Mouse (Mus musculus) thymus, postnatal 14 days (tissue): ENCODE results near the gene Gm9817.
"Not testable (repeated sequence)": the region's sequence is repeated elsewhere in the genome, so short reads cannot be mapped to it uniquely, and the experiment has no call there.

Experiments used
- DNase-seq: peaks from one replicate; pipeline ENCODE4 v3.0.0; 2021

Gm9817 gene

DNA sequence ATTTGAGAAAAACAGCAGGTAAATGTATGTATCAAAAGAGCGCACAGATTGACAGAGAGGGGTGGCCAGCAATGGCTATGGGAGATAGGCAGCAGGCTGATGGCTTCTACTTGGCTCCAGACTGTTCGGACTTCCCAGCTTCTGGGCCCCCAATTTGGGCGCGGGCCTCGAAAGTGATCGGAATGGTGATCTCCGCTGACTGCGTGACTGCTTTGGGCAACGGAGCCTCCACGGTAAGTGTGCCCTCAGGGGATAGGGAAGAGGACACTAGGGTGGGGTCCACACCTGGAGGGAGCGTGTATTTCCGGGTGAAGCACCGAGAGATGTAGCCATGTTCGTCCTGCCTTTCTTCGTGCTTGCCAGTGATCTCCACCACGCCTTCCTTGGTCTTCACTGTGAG lies at the start of gene Gm9817:
TSS of gene Gm9817 (plus strand) at position 301 of the 400 bp plus-strand sequence.
- DNase-seq: not testable (repeated sequence)

DNA sequence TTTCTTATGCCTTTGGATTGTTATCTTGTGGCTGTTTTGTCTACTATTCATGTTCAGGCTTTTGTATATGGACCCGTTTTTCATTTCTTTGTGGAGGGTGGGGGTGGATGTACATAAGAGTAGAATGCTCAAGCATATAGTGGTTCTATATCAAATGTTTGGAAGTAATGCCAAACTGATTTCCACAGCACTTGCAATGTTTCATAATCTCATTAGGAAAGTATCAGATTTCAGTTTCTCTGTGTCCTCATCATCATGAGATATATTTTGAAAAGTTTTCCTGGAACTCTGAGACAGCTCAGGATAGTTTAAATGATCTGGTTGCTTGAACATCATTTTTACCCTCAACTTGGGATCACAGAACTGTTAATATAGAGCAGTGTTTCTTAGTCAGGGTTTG lies 48.7 kb upstream of the Gm9817 start:
- no peak for DNase-seq

DNA sequence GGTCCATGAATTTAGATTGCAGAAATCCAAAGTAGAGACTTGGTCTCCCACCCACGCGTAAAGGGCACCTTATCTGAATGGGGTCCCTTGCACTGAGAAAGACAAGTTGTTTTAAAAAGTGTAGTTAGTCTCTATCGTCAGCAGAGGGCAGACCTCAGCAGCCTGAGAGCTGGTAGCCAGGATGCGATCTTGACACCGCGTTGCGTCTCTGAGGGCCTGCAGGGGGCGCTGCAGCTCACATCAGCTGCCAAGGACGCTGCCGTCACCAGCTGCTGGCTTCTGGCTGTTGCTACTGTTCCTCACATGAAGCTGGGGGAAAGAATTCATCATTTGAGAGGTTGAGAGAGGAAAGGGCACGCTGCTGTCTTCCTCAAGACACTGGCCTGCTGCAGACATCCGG lies 47.7 kb upstream of the Gm9817 start:
- peak; percentile 90 for DNase-seq

DNA sequence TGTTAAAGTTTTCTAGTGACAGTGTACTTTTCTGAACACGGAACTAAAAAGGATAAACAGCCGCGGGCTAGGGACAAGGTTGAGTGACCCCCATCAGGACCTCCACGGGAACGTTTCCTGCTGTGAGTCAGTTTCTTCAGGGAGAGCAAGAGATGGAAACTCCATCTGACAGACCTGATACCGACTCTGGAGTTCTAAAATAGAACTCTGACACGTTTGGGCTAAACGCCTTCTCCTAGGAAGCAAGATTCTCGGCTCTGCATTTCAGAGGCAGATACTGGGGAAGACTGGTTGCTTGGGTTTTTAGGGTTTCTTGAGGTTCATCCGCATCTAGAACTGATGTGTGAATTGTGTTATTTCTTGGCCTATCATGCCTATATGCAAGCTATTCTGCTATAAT lies 47.2 kb upstream of the Gm9817 start:
- no peak for DNase-seq

DNA sequence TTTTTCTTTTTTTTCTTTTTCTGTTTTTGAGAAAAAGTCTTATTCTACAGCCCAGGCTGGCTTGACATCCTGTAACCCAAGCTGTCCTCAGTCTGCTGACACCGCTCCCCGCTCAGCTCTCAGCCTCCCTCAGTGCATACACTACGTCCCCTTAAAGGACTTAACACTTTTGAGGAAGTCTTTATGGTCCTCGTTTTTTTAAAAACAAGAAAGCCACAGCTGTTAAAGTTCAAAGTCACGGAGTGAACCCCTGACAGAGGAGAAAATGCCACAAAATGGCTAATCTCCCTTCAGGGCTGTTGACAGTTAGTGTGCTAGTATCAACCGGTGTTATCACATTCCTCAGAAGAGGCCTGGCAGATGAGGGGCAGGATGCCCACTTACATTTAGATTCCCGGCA lies 46.7 kb upstream of the Gm9817 start:
- no peak for DNase-seq

DNA sequence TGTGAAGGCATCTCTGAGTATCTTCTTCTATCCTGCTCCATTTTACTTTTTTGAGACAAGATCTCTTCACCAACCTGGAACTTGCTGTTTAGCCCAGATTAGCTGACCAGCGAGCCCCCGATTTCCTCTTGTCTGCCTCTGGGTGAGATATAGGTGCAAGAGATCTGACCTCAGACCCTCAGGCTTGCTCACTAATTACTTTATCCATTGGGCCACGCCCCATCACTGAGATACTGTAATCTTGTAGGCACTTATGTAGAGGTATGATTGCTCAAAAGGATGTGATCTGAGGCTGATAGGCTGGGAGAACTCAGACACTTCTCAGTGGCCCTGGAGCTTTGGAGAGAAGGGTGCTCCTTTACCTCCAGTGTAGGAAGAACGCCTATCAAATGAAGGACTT lies 46.0 kb upstream of the Gm9817 start:
- DNase-seq: no peak

DNA sequence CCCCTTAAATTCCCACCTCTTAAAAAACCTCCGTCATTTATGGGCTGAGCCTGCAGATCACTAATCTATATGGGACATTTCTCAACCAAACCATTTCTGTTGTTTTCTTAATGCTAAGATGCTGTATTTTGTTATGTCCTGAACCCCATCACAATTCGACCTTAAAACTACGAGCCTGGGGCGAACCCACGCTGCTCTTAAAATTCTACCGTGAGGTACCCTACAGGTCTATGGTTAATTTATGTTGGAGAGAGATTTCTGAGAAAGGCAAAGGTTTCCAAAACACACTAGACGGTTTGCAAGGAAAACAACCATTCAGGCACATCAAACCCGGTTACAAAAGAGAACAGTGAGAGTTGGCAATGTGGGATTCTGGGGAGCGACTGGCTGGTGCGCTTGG lies 45.1 kb upstream of the Gm9817 start:
- DNase-seq: no peak

DNA sequence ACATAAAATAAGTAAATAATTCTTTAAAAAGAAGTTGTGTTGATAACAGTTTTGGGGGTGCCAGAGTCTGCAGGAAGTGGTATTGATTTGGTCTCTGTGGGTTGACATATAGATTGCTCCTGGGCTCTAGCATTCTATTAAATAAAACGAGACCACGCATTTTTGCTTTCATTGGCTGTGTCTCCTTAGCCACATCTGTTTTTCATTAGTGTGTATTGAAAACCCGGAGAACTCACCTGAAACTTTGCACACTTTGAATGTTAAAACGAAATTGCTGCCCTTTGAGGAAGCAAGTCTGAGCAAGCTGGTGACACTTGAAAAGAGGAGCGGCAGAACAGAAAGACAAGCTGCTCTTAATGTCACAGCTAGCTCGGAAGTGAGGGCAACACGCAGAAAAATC lies 43.7 kb upstream of the Gm9817 start:
- no peak for DNase-seq

DNA sequence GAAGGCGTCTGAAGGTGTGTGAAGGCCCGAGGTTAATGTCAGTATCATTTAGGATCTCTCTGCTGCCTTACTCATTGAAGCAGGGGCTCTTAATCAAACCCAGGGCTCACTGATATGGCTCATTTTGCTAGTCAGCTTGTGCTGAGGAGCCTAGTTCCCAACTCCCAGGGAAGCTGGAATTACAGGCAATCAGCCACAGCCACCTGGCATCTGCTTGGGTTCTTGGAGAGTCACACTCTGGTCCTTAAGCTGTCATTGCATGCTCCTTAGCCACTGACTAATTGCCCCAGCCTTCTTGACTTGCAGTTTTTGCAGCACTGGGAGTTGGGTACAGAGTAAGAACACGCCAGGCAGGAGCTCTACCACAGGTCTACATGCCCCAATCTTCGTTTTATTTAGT lies 42.1 kb upstream of the Gm9817 start:
- no peak for DNase-seq

DNA sequence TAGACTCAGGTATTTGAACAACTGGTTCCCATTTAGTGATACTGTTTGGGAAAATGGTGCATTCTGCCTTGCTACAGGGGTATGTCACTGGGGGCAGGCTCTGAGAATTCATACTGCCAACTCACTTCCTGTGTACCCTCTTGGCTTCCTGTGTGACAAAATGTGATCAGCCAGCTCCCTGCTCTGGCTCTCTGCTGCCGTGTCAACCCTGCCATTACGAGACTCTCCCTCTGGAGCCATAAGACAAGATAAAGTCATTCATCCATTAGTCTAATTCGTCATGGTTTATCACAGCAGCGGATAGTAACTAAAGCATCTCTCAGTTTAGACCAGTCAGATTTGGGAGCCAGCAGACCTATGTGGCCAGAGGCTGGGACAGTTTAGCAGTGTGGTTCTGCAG lies 38.3 kb upstream of the Gm9817 start:
- DNase-seq: no peak

DNA sequence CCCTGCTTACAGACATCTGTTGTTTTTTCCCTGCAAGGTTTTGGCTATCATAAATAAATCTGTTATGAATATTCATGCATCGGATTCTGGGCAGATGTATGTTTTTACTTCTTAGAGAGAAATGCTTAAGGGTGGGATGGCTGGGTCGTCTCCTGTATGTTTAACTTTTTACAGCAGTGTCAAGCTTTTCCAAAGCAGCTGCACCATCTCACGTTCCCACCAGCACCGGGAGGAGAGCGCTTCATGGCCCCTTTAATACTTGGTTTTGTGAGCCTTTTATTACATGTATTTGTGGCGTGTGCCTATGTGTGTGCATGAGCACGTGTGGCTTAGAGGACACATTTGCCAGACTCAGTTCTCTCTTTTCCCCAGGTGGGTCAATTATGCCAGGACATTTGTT lies 37.8 kb upstream of the Gm9817 start:
- no peak for DNase-seq

DNA sequence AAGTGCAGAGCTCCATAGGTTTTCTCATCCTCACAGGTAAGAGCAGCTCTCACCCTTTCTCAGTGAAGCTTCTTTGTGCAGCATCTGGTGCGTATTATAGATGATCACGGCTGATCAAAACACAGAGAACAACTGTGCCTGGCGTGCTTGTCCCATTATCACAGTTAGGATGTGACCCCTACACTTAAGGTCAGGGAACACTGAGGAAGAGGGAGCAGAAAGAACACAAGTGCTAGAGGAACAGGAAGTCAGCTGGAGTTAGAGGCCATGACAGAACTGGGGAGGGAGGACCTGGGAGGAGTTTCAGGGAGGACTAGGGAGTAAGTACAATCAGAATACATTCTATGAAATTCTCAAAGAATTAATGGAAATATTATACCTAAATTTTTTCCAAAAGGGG lies 35.0 kb upstream of the Gm9817 start:
- no peak for DNase-seq

DNA sequence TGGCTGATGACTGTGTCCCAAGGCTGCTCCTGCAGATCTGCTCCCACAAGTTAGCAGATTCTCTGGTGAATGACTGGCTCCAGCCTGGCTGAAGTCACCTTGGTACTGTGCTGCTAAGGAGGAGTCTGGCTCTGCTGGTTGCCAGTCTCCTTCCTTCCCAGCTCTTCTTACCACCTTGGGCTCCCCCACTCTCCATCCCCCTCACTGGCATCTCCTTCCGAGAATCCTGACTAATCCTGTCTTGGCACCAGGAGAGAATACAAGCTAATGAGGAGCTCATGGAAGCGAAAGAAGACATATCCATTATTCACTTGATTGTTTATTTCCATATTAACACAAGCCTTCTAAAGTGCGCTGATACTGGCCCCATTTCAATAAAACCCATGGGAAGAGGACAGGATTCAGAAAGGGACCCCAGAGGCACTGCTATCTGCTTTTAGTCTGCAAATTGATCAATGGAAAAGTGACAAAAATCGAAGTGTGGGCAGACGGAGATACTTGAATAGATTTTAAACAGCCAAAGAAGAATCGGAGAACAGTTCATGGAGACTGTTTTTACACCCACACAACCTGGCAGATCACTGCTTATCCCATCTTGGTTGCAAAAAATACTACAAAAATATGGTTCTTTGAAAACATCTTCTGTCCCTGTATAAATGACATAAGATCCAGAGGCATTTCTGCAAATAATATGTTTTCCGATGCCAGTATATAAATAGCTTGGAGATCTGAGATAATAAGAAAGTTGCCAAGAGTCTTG lies 29.1 kb upstream of the Gm9817 start:
- no peak for DNase-seq

DNA sequence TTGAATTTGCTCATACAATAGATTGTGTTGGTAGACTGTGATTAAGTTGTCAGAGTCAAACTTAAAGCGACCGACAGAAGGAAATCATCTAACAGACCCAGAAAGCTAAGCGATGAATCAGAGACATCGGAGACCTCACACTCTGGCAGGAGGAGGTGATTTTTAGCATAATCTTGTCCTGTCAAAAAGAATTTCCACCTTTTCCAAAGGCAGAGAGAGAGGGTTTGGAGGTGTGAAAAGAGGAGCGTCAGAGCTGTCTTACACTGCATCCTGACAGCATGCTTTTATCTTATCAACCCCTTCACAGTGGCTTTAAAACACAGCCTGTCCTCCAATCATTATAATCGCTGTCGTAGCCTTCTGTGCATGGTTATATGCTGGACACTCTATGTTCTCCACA lies 25.7 kb upstream of the Gm9817 start:
- DNase-seq: no peak

DNA sequence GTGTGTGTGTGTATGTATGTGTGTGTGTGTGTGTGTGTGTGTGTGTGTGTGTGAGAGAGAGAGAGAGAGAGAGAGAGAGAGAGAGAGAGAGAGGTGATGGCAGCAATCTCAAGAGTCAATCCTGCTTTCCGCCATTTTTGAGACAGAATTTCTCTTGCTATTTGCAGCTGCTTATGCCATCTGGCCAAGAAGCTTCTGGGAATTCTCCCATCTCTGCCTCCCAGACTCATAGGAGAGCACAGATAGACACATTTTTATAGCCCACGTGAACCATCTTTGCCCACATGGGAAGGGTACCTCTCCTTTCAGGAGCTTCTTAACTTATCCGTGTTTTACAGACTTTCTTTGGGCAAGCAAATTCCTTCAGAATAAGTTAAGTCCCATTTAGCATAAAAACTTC lies 24.6 kb upstream of the Gm9817 start:
- DNase-seq: no peak

DNA sequence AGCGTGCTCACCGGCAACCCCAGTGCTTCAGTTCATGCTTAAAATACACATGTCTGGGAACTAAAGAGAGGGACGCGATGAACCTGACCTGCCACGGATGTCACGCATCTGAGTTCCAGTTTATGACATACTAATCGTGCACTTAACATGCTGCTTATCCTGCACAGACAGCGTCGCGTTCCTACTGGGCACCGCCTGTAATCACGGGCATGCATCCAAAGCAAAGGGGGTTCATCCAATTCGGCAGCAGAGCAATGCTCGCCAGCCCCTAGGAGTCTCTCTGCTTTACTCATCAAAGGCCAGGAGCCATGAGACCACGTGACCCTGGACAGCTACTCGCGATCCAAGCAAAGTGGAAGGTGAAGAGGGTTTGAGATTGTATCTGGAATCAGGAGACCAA lies 19.3 kb upstream of the Gm9817 start:
- DNase-seq: no peak

DNA sequence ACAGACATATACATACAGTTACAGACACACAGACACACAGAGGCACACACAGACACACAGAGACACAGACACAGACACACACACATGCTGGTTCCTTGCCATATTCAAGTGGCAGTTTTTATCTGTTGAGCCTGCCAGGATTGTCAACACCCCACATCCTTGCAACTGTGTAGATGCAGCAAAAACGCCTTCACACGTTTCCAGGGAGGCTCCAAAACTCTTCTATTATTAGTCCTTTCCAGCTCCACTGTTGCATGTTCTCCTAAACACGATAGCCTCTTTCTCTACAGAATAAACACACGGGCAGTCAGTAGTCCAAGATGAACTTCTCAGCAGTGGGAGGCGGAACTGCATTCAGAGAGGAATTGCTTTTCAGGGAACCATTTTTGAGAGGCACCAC lies 15.3 kb upstream of the Gm9817 start:
- no peak for DNase-seq

DNA sequence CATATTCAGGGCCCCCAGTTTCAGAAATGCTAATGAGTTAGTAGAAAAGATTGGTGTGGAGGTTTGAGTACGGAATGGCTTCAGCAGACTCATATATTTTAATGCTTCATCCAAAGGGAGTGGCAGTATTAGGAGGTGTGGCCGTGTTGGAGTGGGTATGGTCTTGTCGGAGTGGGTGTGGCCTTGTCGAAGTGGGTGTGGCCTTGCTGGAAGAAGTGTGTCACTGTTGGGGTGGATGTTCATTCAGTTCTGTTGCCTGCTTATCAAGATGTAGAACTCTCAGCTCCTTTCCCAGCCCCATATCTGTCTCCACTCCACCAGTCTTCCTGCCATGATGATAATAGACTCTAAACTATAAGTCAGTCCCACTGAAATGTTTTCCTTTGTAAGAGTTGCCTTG lies 13.5 kb upstream of the Gm9817 start:
- no peak for DNase-seq

DNA sequence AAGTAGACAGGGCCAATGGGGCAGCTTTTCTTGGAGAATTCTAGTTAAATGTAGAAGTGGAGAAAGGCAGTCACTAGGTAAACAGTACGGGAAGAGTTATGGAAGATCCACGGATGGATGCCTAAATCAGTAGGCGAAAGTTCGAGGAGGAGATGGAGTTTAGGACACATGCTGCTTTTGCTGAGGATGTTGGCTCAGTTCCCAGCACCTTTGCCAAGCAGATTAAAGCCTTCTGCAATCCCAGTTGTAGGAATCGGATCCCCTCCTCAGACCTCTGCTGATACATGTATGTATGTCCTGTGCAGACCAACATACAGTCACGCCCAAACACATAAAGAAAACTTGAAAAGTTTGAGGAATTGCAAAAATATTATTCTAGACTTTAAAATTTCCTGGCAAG lies 8.1 kb upstream of the Gm9817 start:
- no peak for DNase-seq

DNA sequence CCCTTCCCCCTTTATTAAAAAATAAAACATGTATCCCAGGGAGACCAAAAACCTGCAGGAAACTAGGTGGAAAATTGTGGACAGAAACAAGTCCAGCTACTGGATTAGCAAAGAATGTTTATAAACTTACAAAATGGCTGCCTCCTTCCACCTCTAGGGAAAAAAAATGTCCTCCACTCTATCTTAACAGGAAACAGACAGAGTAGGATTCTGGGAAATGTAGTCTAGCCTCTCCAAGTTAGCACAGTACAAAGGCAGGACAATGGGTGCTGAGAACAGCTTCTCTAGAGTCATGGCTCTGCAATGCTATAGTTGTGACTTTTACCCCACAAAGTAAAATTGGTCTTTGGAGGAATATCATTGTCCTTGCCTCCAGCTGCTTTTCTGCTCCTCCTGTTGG lies 3.5 kb upstream of the Gm9817 start:
- DNase-seq: no peak

DNA sequence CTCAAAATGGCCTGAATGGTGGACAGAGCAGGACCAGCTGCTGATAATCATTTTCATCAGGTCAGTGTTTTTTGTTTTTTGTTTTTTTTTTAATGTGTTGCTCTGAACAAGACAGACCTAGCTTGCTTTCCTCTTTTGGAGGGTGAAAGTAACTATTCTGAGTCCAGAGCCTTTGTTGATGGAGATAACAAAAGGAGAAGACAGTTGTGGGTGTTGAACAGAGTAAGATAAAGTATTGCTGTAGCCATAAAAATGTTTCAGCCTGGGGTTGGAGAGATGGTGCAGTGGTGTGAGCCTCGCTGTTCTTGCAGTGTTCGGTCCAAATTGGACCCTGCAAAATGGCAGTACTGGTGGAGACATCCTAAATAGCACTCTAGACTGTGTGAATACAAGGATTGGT lies 2.8 kb upstream of the Gm9817 start:
- no peak for DNase-seq

DNA sequence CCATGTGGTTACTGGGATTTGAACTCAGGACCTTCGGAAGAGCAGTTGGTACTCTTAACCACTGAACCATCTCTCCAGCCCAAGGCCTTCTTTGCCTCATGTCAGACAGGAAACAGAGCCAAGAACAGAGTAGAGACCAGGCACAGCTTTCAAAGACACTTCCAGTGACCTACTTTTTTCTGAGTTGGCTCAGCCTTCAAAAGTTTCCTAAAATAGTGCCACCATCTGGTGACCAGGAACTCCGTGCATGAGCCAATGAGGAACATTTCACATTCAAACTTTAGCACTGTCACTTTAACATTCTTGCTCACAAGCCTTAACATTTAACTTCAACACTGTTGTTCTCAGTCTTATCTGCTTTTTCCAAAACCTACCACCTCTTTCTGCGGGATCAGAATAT lies 2.3 kb downstream of the Gm9817 start:
- DNase-seq: no peak

DNA sequence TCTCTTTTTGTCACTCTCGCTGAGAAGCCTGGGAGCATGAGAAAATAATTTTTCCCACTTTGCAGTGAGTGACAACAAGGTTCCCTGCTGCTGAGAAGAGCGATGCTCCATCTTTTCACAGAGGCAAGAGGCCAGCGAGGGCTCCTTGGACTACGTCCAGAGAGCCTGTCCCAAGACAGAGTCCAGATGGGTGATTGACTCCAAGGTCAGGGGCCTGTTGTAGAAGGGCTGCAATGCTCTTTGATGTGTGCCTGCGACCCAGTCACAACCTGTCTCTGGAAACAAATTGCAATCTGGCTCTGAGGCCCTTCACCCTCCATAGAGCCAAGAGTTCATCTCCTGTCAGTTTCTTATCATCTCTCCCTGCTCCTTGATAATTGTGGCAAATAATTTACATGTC lies 5.2 kb downstream of the Gm9817 start:
- DNase-seq: no peak

DNA sequence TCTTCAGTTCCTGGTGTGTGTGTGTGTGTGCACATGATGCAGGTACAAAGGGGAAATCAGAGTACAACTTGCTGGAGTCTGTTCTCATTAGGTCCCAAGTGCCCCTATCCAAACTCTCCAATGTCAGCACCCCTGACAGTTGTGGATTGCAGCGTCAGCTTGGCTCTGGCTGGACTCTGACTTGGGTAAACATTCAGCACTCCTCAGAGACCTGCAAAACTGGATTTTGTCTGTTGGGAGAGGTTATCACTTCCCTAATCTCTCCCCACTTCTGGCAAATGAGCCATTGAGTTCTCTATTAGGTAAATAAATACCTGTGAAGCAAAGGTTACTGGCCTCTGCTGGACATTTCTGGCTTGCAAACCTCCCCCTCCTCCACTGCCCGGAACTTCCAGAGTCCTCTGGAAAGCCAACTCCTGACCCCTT lies 10.3 kb downstream of the Gm9817 start:
- DNase-seq: no peak

DNA sequence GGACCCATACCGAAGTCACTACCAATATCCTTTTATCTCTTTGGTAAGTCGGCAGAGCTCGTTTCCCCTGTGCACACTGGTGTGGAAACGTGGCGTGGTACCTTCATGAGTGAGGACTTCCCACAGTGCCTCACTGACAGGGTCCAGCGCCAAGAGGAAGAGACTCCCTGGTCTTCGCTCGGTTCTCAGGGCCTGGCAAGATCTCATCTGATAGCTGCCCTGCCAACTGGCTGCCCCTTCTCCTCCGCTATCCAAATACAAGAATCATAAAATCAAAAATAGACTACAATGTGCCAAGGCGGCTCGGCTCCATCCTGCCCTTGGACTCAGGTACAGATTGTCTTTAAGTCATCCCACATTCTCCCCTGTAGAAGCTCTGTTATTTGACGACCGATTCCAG lies 11.4 kb downstream of the Gm9817 start:
- DNase-seq: no peak

DNA sequence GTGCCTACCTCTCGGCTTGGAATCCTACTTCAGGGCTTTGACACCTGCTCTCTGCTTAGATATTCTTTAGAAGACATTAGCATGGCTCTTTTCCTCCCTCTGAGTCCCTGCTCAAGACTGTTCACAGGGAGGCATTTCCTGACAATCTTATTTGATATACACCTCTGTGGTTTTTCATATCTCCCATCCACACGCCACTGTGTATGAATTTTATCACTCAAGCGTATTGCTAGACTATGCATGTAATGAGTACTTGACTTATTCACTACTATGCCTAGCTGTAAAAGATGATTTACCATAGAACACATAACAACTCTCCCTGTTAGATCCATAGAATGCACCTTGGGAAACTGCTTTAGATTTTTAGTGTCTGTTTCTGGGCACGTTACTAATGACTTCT lies 14.3 kb downstream of the Gm9817 start:
- DNase-seq: no peak
